Mouse (Mus musculus) embryonic fibroblast, embryonic 13.5 days (primary cell): ENCODE measurements around the gene Btg2.

ENCODE experiments used
- CTCF ChIP-seq: IDR thresholded peaks from 2 replicates; pipeline ENCODE4 v1.5.1; 2011; ENCODE audit warnings: mild to moderate bottlenecking, control low read depth, low read length, moderate library complexity, borderline replicate concordance; ENCODE audit not compliant: insufficient read depth
- POLR2A ChIP-seq: IDR thresholded peaks from 2 replicates; pipeline ENCODE4 v1.6.1; 2011; ENCODE audit warnings: low read depth, mild to moderate bottlenecking, control low read depth, low read length, moderate library complexity

DNA sequence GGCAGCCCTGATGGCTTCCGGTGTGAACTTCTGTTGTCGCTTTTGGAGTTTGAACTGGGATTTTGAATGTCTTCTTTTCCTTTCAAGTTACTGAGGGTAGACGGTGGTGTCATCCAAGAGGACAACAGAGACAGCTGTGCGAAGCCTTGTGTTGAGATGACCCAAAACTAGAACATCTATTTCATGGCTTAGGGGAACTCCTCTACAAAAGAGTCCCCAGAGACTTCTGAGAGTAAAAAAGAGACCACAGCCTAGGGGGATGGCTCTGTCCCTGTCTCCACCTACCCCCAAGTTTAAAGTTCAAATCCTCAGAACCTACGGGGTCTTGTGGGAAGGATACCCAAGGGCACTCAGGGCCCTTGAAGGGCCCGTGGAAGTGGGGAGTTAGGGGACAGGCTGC lies 34.1 kb downstream of the Btg2 start:
- no peak for TF ChIP-seq CTCF
- no peak for TF ChIP-seq POLR2A
